Mouse (Mus musculus): ENCODE measurements around the gene Pik3cd.

- TF ChIP-seq POLR2A (IDR thresholded peaks at IDR 0.05; ENCODE audit: low read depth, low read length) (no peak), CTCF (conservative IDR thresholded peaks at IDR 0.05 in 1 of 2, IDR thresholded peaks at IDR 0.05 in 1 of 2; ENCODE audit: low read depth in 2 of 2, low read length in 2 of 2) (no peak), NELFE (IDR thresholded peaks at IDR 0.05; ENCODE audit: low read depth, low read length) (no peak), USF1 (IDR thresholded peaks at IDR 0.05; ENCODE audit: low read depth, low read length) (no peak), MYC (IDR thresholded peaks at IDR 0.05; ENCODE audit: low read depth, low read length) (no peak), ZNF384 (IDR thresholded peaks at IDR 0.05; ENCODE audit: low read depth, low read length) (no peak), CHD1 (IDR thresholded peaks at IDR 0.05; ENCODE audit: low read depth, low read length) (no peak), BHLHE40 (IDR thresholded peaks at IDR 0.05; ENCODE audit: low read depth, low read length) (no peak), ZKSCAN1 (IDR thresholded peaks at IDR 0.05; ENCODE audit: borderline replicate concordance, low read depth, low read length) (no peak), JUND (conservative IDR thresholded peaks at IDR 0.05; ENCODE audit: low read depth, low read length) (no peak), CHD2 (IDR thresholded peaks at IDR 0.05; ENCODE audit: low read length) (no peak), MXI1 (IDR thresholded peaks at IDR 0.05; ENCODE audit: low read depth, low read length) (no peak), USF2 (conservative IDR thresholded peaks at IDR 0.05; ENCODE audit: low read depth, low read length) (no peak), ZC3H11A (IDR thresholded peaks at IDR 0.05; ENCODE audit: low read depth, low read length) (no peak)
Measured at GRCm38 (mm10) chr4:149699953-149700352, 2.4 kb downstream of the Pik3cd start.
